Mouse (Mus musculus): Measurements from ENCODE around the gene Gm572.

Gene Gm572

GRCm38 (mm10) chr4:148667006-148667755 lies 24.1 kb downstream of the Gm572 start:
- DNase-seq (ENCODE audit: low read depth, low spot score), result peak; percentile 43

- peak; percentile 69 for DNase-seq (ENCODE audit: low read depth, low spot score)
Measured at GRCm38 (mm10) chr4:148671230-148671947, 28.3 kb downstream of the Gm572 start.

GRCm38 (mm10) chr4:148675043-148675442 lies 31.9 kb downstream of the Gm572 start:
- no peak for DNase-seq (ENCODE audit: low read depth, low spot score)

GRCm38 (mm10) chr4:148676188-148676960 lies 33.3 kb downstream of the Gm572 start:
- DNase-seq (ENCODE audit: low read depth, low spot score), result no peak

GRCm38 (mm10) chr4:148676961-148677637 lies 34.0 kb downstream of the Gm572 start:
- no peak for DNase-seq (ENCODE audit: low read depth, low spot score)

GRCm38 (mm10) chr4:148678105-148678504 lies 35.0 kb downstream of the Gm572 start:
- no peak for DNase-seq (ENCODE audit: low read depth, low spot score)

- no peak for DNase-seq (ENCODE audit: low read depth, low spot score)
Measured at GRCm38 (mm10) chr4:148680505-148681067, 37.5 kb downstream of the Gm572 start.

GRCm38 (mm10) chr4:148681429-148681828 lies 38.3 kb downstream of the Gm572 start:
- DNase-seq (ENCODE audit: low read depth, low spot score), result peak; percentile 31

GRCm38 (mm10) chr4:148682961-148683360 lies 39.8 kb downstream of the Gm572 start:
- DNase-seq (ENCODE audit: low read depth, low spot score), result no peak

- DNase-seq (ENCODE audit: low read depth, low spot score), result no peak
Measured at GRCm38 (mm10) chr4:148683539-148683938, 40.4 kb downstream of the Gm572 start.

- DNase-seq (ENCODE audit: low read depth, low spot score), result no peak
Measured at GRCm38 (mm10) chr4:148686491-148686941, 43.4 kb downstream of the Gm572 start.

- DNase-seq (ENCODE audit: low read depth, low spot score), result no peak
Measured at GRCm38 (mm10) chr4:148688091-148688490, 45.0 kb downstream of the Gm572 start.

GRCm38 (mm10) chr4:148691185-148691584 lies 48.1 kb downstream of the Gm572 start:
- no peak for DNase-seq (ENCODE audit: low read depth, low spot score)

GRCm38 (mm10) chr4:148693417-148693959 lies 50.4 kb downstream of the Gm572 start:
- DNase-seq (ENCODE audit: low read depth, low spot score), result no peak

- DNase-seq (ENCODE audit: low read depth, low spot score), result peak; percentile 36
Measured at GRCm38 (mm10) chr4:148704756-148705155, 61.6 kb downstream of the Gm572 start.

GRCm38 (mm10) chr4:148708836-148709235 lies 65.7 kb downstream of the Gm572 start:
- no peak for DNase-seq (ENCODE audit: low read depth, low spot score)

GRCm38 (mm10) chr4:148710446-148710845 lies 67.3 kb downstream of the Gm572 start:
- DNase-seq (ENCODE audit: low read depth, low spot score), result no peak

- no peak for DNase-seq (ENCODE audit: low read depth, low spot score)
Measured at GRCm38 (mm10) chr4:148711323-148711722, 68.2 kb downstream of the Gm572 start.

- DNase-seq (ENCODE audit: low read depth, low spot score), result no peak
Measured at GRCm38 (mm10) chr4:148712632-148713031, 69.5 kb downstream of the Gm572 start.

GRCm38 (mm10) chr4:148714064-148714463 lies 70.9 kb downstream of the Gm572 start:
- no peak for DNase-seq (ENCODE audit: low read depth, low spot score)

- no peak for DNase-seq (ENCODE audit: low read depth, low spot score)
Measured at GRCm38 (mm10) chr4:148714739-148715138, 71.6 kb downstream of the Gm572 start.

Data from brain, adult 2 months (tissue).